Comparison of ENCODE assay signal across 10 mouse cellular contexts in the genomic region with DNA sequence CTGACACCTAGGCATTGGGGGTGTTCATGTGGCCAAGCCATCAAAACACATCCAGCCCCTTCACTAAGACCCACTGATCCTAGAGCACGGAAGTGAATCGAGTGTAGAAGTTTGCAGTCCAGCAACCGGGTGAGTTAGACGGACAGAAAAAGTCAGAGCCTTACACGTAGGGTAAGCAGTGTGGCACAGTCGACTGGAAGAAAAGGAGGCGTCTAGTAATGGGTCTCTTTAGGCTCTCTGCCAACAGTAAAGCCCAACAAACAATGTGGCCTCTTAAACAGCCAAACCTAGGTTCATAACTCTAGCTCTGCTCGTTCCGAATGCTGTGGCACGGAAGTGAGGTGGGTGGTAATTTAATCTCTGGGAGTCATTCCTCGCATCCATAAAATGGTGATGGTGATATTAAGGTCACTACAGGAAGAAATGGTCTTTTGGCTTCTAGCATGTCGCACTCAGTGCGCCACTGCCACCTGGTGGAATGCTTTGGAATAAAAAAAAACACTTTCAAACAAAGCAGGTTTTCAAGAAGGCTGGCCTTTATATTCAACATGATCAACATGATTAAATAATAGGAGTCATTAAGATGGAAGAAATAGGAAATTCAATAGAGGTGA. TPM values are rescaled to one million over a fixed set of nuclear protein-coding genes. Genes with fewer than 3 reads are reported as not detected.
A peak's percentile ranks its signal among the peaks of the same experiment; 100 is the strongest.
DNase-seq lines count a peak whose midpoint lies in the region; ATAC-seq lines count a peak whose summit lies in the region.
"Had no signal": no experiment of that assay in that cellular context is flagged by ENCODE, and none has a peak within 500 bp of the region (broad histone marks: within the 10 kb centered on the region; RNA-seq: fewer than 3 reads in every experiment).

No protein-coding gene starts in this region.

- no peak overlapping the region for H3K4me2 ChIP-seq in intestine, embryonic 14.5 days (ENCODE audit: low read length)
- H3K4me2 ChIP-seq in intestine, embryonic 16.5 days (ENCODE audit: low read depth, low read length) = no peak overlapping the region
- H3K4me2 ChIP-seq: midbrain, embryonic 12.5 days had no signal

- H3K4me3 ChIP-seq in intestine, embryonic 14.5 days (ENCODE audit: low read depth, low read length) = no peak overlapping the region
- H3K4me3 ChIP-seq in intestine, embryonic 16.5 days (ENCODE audit: low read length) = no peak overlapping the region
- H3K4me3 ChIP-seq: erythroblast, embryonic 14.5 days; midbrain, embryonic 12.5 days had no signal

- intact Hi-C loops in heart, postnatal 14 days (cut with DNase I) = no loop called here

- H3K27me3 ChIP-seq in intestine, embryonic 14.5 days (replicated peaks; ENCODE audit: control insufficient read depth, insufficient read depth, low read length) = no peaks in the 10 kb centered on the region
- no peaks in the 10 kb centered on the region for H3K27me3 ChIP-seq in intestine, embryonic 16.5 days (replicated peaks; ENCODE audit: control insufficient read depth, insufficient read depth, low read length)

- DNase-seq in intestine, embryonic 14.5 days (ENCODE audit: low spot score) = peak; percentile 76
- DNase-seq in Muller cell, postnatal 12 days (ENCODE audit: inconsistent ontology term) = peak; percentile 39
- DNase-seq in cerebellum, postnatal 14 days = peak; percentile 74 to 80
- peak; percentile 52 to 71 for DNase-seq in heart, postnatal 14 days
- peak; percentile 41 for DNase-seq in layer of hippocampus, adult 9-10 months (ENCODE audit: low spot score)
- peak; percentile 20 to 63 for DNase-seq in thymus, postnatal 10 days (ENCODE audit: low spot score in 2 of 2)

- H3K27ac ChIP-seq in intestine, embryonic 14.5 days (ENCODE audit: low read depth) = no peak overlapping the region
- no peak overlapping the region for H3K27ac ChIP-seq in intestine, embryonic 16.5 days (ENCODE audit: low read length)
- H3K27ac ChIP-seq: midbrain, embryonic 12.5 days had no signal

- no peak for ATAC-seq in intestine, embryonic 14.5 days (replicated peaks; ENCODE audit: low FRiP score, low TSS enrichment, low read depth)
- no peak for ATAC-seq in intestine, embryonic 16.5 days
- ATAC-seq in megakaryocyte progenitor cell, adult 5-6 weeks (replicated peaks; ENCODE audit: poor library complexity) = peak; percentile 58

- no peaks in the 10 kb centered on the region for H3K36me3 ChIP-seq in intestine, embryonic 14.5 days (ENCODE audit: control insufficient read depth, insufficient read depth, low read length)
- no peaks in the 10 kb centered on the region for H3K36me3 ChIP-seq in intestine, embryonic 16.5 days (ENCODE audit: control insufficient read depth, insufficient read depth, low read length)
- H3K36me3 ChIP-seq: midbrain, embryonic 12.5 days had no signal

- H3K9me3 ChIP-seq in intestine, embryonic 14.5 days (ENCODE audit: control insufficient read depth, low read length) = no peaks in the 10 kb centered on the region
- no peaks in the 10 kb centered on the region for H3K9me3 ChIP-seq in intestine, embryonic 16.5 days (ENCODE audit: control insufficient read depth, low read length)
- H3K9me3 ChIP-seq: midbrain, embryonic 12.5 days had no signal

- no peaks in the 10 kb centered on the region for H3K4me1 ChIP-seq in intestine, embryonic 14.5 days (replicated peaks; ENCODE audit: control insufficient read depth, insufficient read depth, low read length)
- H3K4me1 ChIP-seq in intestine, embryonic 16.5 days (ENCODE audit: control insufficient read depth, insufficient read depth, low read length) = no peaks in the 10 kb centered on the region
- H3K4me1 ChIP-seq: midbrain, embryonic 12.5 days had no signal

- no peak overlapping the region for H3K9ac ChIP-seq in intestine, embryonic 14.5 days (ENCODE audit: low read length)
- H3K9ac ChIP-seq in intestine, embryonic 16.5 days (ENCODE audit: low read depth, low read length) = no peak overlapping the region
- H3K9ac ChIP-seq: midbrain, embryonic 12.5 days had no signal

- WGBS in intestine, embryonic 14.5 days = 35% methylated on average over 13 of the region's 13 CpGs
- 32% methylated on average over 13 of the region's 13 CpGs for WGBS in intestine, embryonic 16.5 days

RNA-seq across cellular contexts. Expression of gene Slc35b4, which starts 54.0 kb away (rescaled TPM):
- 49.4 and 52.1 TPM in 2 replicates for polyA plus RNA-seq in intestine, embryonic 14.5 days (2014; fragmentation: Nextera tagmentation; extraction: Ambion mirVana)
- polyA plus RNA-seq in intestine, embryonic 16.5 days (2015; fragmentation: Nextera tagmentation; extraction: Ambion mirVana) = 34.4 and 38.6 TPM in 2 replicates
- total RNA-seq in heart, postnatal 14 days (2021) = 10 to 100 TPM in 1 of 2 experiments, 1 to 10 TPM in 1; 9.7 to 11.5 TPM
- 30.0 and 30.7 TPM in 2 replicates for total RNA-seq in megakaryocyte progenitor cell, adult 5-6 weeks (2015)
- total RNA-seq in megakaryocyte progenitor cell, adult 5-6 weeks (2017) = 19.2 and 19.8 TPM in 2 replicates
